Mouse (Mus musculus) midbrain, embryonic 15.5 days (tissue): ENCODE measurements around the gene Tenm2. TPM values are rescaled to one million over a fixed set of nuclear protein-coding genes. Genes with fewer than 3 reads are reported as not detected.

Source experiments
- ATAC-seq: fragments of 200-750 bp; cut with Nextera tagmentation; replicated peaks from 2 replicates; pipeline ENCODE4 v1.8.0; 2017; ENCODE audit warnings: moderate TSS enrichment
- H3K27ac ChIP-seq: fragments of 300-500 bp; sonication (generic); 2 replicates; pipeline ENCODE4 v1.5.1; 2015; ENCODE audit warnings: mild to moderate bottlenecking, inconsistent platforms
- H3K27me3 ChIP-seq: fragments of 300-500 bp; sonication (generic); replicated peaks from 2 replicates; pipeline ENCODE4 v1.6.1; 2015; ENCODE audit warnings: inconsistent platforms
- H3K36me3 ChIP-seq: fragments of 300-500 bp; sonication (generic); replicated peaks from 2 replicates; pipeline ENCODE4 v1.6.1; 2015; ENCODE audit warnings: inconsistent platforms
- H3K4me1 ChIP-seq: fragments of 300-500 bp; sonication (generic); 2 replicates; pipeline ENCODE4 v1.6.1; 2015; ENCODE audit warnings: inconsistent platforms
- H3K4me2 ChIP-seq: fragments of 300-500 bp; sonication (generic); 2 replicates; pipeline ENCODE4 v1.6.1; 2015; ENCODE audit warnings: inconsistent platforms, mild to moderate bottlenecking, moderate library complexity
- H3K4me3 ChIP-seq: fragments of 300-500 bp; sonication (generic); 2 replicates; pipeline ENCODE4 v1.5.1; 2015; ENCODE audit warnings: mild to moderate bottlenecking, inconsistent platforms
- H3K9ac ChIP-seq: fragments of 300-500 bp; sonication (generic); 2 replicates; pipeline ENCODE4 v1.6.1; 2015; ENCODE audit warnings: mild to moderate bottlenecking, inconsistent platforms
- H3K9me3 ChIP-seq: fragments of 300-500 bp; sonication (generic); 2 replicates; pipeline ENCODE4 v1.6.1; 2016; ENCODE audit warnings: inconsistent platforms
- WGBS: fragments of 180-500 bp; shearing (Covaris S2); methylation state at CpG from one replicate; pipeline ENCODE4 v1.1.7; 2015; ENCODE audit warnings: mixed read lengths; 5-methylcytosine and 5-hydroxymethylcytosine counted together
- polyA plus RNA-seq: library from polyadenylated mRNA; unstranded; fragments of >200 nt; fragmentation: Nextera tagmentation; extraction: Ambion mirVana; gene quantifications from 2 replicates; pipeline ENCODE4 v1.2.1, GENCODE M21; 2015

Gene Tenm2
- polyA plus RNA-seq, 1 experiment from 2014 or later, result 92.1 TPM

GRCm38 (mm10) chr11:36351341-36351740, 884.4 kb downstream of the Tenm2 start:
- Histone ChIP-seq H3K4me1 (peaks cover 8% of the 10 kb centered on the region), H3K9ac (no peak overlapping the region), H3K9me3 (no peaks in the 10 kb centered on the region), H3K36me3 (no peaks in the 10 kb centered on the region), H3K4me2 (no peak overlapping the region), H3K4me3 (no peak overlapping the region), H3K27me3 (no peaks in the 10 kb centered on the region), H3K27ac (no peak overlapping the region)
- no peak for ATAC-seq
- 88% methylated on average over 6 of the region's 6 CpGs for WGBS

- H3K4me3 ChIP-seq, result no peak overlapping the region
- H3K27me3 ChIP-seq, result no peaks in the 10 kb centered on the region
- ATAC-seq, result no peak
- no peaks in the 10 kb centered on the region for H3K9me3 ChIP-seq
- no peak overlapping the region for H3K4me2 ChIP-seq
- no peak overlapping the region for H3K9ac ChIP-seq
- 77% methylated on average over 1 of the region's 1 CpGs for WGBS
- no peaks in the 10 kb centered on the region for H3K36me3 ChIP-seq
- H3K4me1 ChIP-seq, result peaks cover 8% of the 10 kb centered on the region
- H3K27ac ChIP-seq, result no peak overlapping the region
Measured at GRCm38 (mm10) chr11:36350264-36350663, 885.5 kb downstream of the Tenm2 start.

DNA sequence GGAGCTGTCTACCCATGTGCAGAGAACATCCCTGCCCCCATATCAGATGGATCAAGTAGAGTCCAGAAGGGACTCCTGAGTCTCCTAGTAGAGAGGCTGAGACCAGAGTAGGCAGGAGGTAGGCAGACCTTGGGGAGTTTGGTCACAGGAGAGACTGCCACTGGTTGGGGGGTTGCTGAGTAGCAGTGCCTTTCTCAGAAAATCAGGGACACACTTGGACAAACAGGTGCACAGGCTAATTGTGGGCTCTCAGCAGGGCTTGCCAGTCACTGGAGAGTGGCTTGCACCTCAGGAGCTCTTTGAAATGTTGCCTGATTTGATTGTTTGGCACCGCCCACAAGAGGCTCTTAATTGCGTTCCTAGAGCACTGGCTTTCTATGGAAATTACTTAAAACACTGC, 885.9 kb downstream of the Tenm2 start:
- H3K27ac ChIP-seq, result no peak overlapping the region
- H3K4me2 ChIP-seq, result no peak overlapping the region
- no peaks in the 10 kb centered on the region for H3K36me3 ChIP-seq
- peaks cover 8% of the 10 kb centered on the region for H3K4me1 ChIP-seq
- ATAC-seq, result 0 out of 2 replicates have a peak, but pooled peaks have one; percentile 14
- H3K9me3 ChIP-seq, result no peaks in the 10 kb centered on the region
- H3K4me3 ChIP-seq, result no peak overlapping the region
- 30% methylated on average over 2 of the region's 2 CpGs for WGBS
- no peak overlapping the region for H3K9ac ChIP-seq
- no peaks in the 10 kb centered on the region for H3K27me3 ChIP-seq

- no peak overlapping the region for H3K4me3 ChIP-seq
- no peak overlapping the region for H3K27ac ChIP-seq
- no peaks in the 10 kb centered on the region for H3K36me3 ChIP-seq
- H3K27me3 ChIP-seq, result no peaks in the 10 kb centered on the region
- no peak for ATAC-seq
- no peaks in the 10 kb centered on the region for H3K4me1 ChIP-seq
- H3K9me3 ChIP-seq, result no peaks in the 10 kb centered on the region
- WGBS, result 93% methylated on average over 3 of the region's 3 CpGs
- H3K4me2 ChIP-seq, result no peak overlapping the region
- no peak overlapping the region for H3K9ac ChIP-seq
Measured at GRCm38 (mm10) chr11:36341799-36342198, 894.0 kb downstream of the Tenm2 start.

DNA sequence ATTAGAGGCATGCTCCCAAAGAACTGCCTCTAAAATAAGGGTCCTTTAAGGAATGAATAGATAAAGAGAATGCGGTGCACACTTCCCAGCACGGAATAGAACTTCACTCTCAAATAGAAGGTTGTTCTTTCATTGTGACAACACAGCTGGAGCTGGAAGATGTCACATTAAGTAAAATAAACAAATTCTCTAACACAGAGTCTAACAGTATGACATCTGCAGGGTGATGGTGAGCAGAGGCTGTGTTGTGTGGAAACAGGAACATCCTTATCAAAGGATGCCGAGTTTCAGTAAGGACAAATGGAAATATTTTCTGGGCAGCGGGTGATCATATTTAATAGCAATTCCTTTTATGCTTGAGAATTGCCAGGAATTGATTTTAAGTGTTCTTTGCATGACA, 897.3 kb downstream of the Tenm2 start:
- 82% methylated on average over 4 of the region's 4 CpGs for WGBS

GRCm38 (mm10) chr11:36337063-36337462, 898.7 kb downstream of the Tenm2 start:
- Histone ChIP-seq H3K4me2 (no peak overlapping the region), H3K36me3 (no peaks in the 10 kb centered on the region), H3K9ac (no peak overlapping the region), H3K4me3 (no peak overlapping the region), H3K4me1 (peaks cover 26% of the 10 kb centered on the region), H3K9me3 (no peaks in the 10 kb centered on the region), H3K27me3 (no peaks in the 10 kb centered on the region), H3K27ac (no peak overlapping the region)
- 85% methylated on average over 6 of the region's 6 CpGs for WGBS
- ATAC-seq, result no peak

More for the DNA sequence above, 897.3 kb downstream of the Tenm2 start:
- H3K9me3 ChIP-seq, result no peaks in the 10 kb centered on the region
- no peaks in the 10 kb centered on the region for H3K36me3 ChIP-seq
- H3K9ac ChIP-seq, result no peak overlapping the region
- no peak overlapping the region for H3K4me2 ChIP-seq
- no peak overlapping the region for H3K27ac ChIP-seq
- H3K4me1 ChIP-seq, result peaks cover 19% of the 10 kb centered on the region
- no peaks in the 10 kb centered on the region for H3K27me3 ChIP-seq
- ATAC-seq, result no peak
- no peak overlapping the region for H3K4me3 ChIP-seq

DNA sequence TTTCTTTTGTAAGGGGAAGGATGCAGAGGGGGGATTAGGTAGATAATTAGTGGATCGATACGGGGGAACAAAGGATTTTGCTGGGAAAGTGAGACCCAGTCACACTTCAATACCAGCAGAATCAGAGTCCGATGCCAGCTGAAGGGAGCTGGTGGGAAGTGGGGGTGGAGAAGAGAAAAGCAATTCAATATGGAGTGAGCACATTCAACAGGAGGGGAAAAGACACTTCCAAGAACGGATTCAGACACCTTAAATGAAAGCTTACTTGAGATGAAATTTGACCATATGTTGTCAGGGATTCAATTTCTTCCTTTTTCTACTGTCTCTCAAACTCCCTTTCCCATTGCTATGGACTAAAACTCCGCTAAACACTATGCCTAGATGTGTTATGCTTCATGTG, 900.6 kb downstream of the Tenm2 start:
- Histone ChIP-seq H3K27ac (no peak overlapping the region), H3K36me3 (no peaks in the 10 kb centered on the region), H3K9me3 (no peaks in the 10 kb centered on the region), H3K4me3 (no peak overlapping the region), H3K9ac (no peak overlapping the region), H3K4me2 (no peak overlapping the region), H3K27me3 (no peaks in the 10 kb centered on the region), H3K4me1 (peaks cover 44% of the 10 kb centered on the region)
- 43% methylated on average over 5 of the region's 5 CpGs for WGBS
- ATAC-seq, result no peak

GRCm38 (mm10) chr11:36334100-36334735, 901.5 kb downstream of the Tenm2 start:
- Histone ChIP-seq H3K9me3 (no peaks in the 10 kb centered on the region), H3K9ac (no peak overlapping the region), H3K4me2 (peak overlapping the region; percentile 16; the same call in 1 of the 2 replicates), H3K36me3 (no peaks in the 10 kb centered on the region), H3K27ac (peak overlapping the region; percentile 26; the same call in 1 of the 2 replicates), H3K4me3 (no peak overlapping the region), H3K27me3 (no peaks in the 10 kb centered on the region), H3K4me1 (peaks cover 44% of the 10 kb centered on the region)
- peak; percentile 81 for ATAC-seq
- 4% methylated on average over 7 of the region's 7 CpGs for WGBS

DNA sequence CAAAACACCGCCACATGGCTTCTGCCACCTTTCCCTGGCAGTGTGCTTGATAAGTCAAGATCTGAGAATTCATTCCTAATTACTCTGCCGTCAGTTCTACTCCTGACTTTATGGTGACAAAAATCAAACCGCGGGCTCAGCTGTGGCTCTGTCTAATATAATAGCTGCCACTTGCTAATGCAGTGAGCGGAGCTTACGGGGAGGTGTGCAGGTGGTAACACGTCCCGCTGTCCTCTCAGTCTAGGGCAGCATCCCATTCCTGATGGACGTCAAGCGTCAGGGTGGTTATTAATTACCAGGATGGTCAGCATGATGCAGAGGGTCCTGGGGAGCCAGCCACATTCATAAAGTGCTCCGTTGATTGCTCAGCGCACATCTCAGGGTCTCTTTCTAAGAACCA, 903.5 kb downstream of the Tenm2 start:
- H3K9ac ChIP-seq, result no peak overlapping the region
- H3K36me3 ChIP-seq, result no peaks in the 10 kb centered on the region
- H3K9me3 ChIP-seq, result no peaks in the 10 kb centered on the region
- no peaks in the 10 kb centered on the region for H3K27me3 ChIP-seq
- no peak overlapping the region for H3K27ac ChIP-seq
- H3K4me2 ChIP-seq, result no peak overlapping the region
- 0 out of 2 replicates have a peak, but pooled peaks have one; percentile 18 for ATAC-seq
- H3K4me1 ChIP-seq, result peaks cover 44% of the 10 kb centered on the region
- H3K4me3 ChIP-seq, result no peak overlapping the region
- WGBS, result 51% methylated on average over 12 of the region's 12 CpGs

GRCm38 (mm10) chr11:36331408-36332178, 904.2 kb downstream of the Tenm2 start:
- Histone ChIP-seq H3K27ac (no peak overlapping the region), H3K4me2 (0 out of 2 replicates have a peak overlapping the region, but pooled peaks have one; percentile 5), H3K27me3 (no peaks in the 10 kb centered on the region), H3K9me3 (no peaks in the 10 kb centered on the region), H3K4me1 (peaks cover 44% of the 10 kb centered on the region), H3K36me3 (no peaks in the 10 kb centered on the region), H3K4me3 (no peak overlapping the region), H3K9ac (no peak overlapping the region; the same call in 1 of the 2 replicates)
- 52% methylated on average over 13 of the region's 13 CpGs for WGBS
- no peak for ATAC-seq

DNA sequence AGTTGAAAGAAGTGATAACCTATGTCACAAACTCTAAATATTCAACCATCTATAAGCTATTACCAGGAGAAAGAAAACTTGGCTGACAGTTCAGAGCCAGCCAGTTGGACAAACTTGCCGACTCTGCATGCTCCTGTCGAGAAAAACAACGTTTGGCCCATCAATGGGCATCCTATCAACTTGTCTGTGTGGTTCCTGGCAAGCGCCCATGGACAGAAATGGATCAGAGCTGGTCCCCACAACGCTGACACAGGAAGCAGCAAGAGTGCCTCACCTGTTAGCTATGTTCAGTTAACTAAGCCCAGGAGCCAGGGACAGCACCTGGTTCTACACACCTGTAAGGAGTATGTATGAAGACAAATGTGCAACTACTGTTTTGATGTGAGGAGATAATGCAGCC, 908.5 kb downstream of the Tenm2 start:
- Histone ChIP-seq H3K9me3 (no peaks in the 10 kb centered on the region), H3K36me3 (no peaks in the 10 kb centered on the region), H3K9ac (no peak overlapping the region), H3K4me2 (no peak overlapping the region), H3K4me1 (peaks cover 30% of the 10 kb centered on the region), H3K27ac (no peak overlapping the region), H3K4me3 (no peak overlapping the region), H3K27me3 (no peaks in the 10 kb centered on the region)
- no peak for ATAC-seq
- 81% methylated on average over 5 of the region's 5 CpGs for WGBS

- Histone ChIP-seq H3K27me3 (no peaks in the 10 kb centered on the region), H3K36me3 (no peaks in the 10 kb centered on the region), H3K4me1 (peaks cover 15% of the 10 kb centered on the region), H3K27ac (no peak overlapping the region), H3K9me3 (no peaks in the 10 kb centered on the region), H3K9ac (no peak overlapping the region), H3K4me2 (no peak overlapping the region), H3K4me3 (no peak overlapping the region)
- no peak for ATAC-seq
- 92% methylated on average over 4 of the region's 4 CpGs for WGBS
Measured at GRCm38 (mm10) chr11:36309317-36309716, 926.4 kb downstream of the Tenm2 start.
